Mouse (Mus musculus): ENCODE results near the gene Haus6. TPM values are rescaled to one million over a fixed set of nuclear protein-coding genes. Genes with fewer than 3 reads are reported as not detected.

Haus6 gene
- polyA plus RNA-seq, 1 experiment from 2014 or later: 30.7 TPM

- H3K9me3 ChIP-seq (ENCODE audit: control insufficient read depth, low read length): no peaks in the 10 kb centered on the region
- no peak overlapping the region for H3K4me2 ChIP-seq (ENCODE audit: low read depth, severe bottlenecking)
- no peak overlapping the region for H3K4me3 ChIP-seq (ENCODE audit: low read depth, low read length)
- no peak overlapping the region for H3K27ac ChIP-seq (replicated peaks; ENCODE audit: low read depth, low read length)
- H3K27me3 ChIP-seq (ENCODE audit: control insufficient read depth, insufficient read depth, low read length): no peaks in the 10 kb centered on the region
- DNase-seq (ENCODE audit: low spot score): no peak
- no peaks in the 10 kb centered on the region for H3K36me3 ChIP-seq (ENCODE audit: control insufficient read depth, insufficient read depth, low read length)
- 76% methylated on average over 4 of the region's 4 CpGs for WGBS
- ATAC-seq (ENCODE audit: insufficient number of reproducible peaks, low FRiP score, low TSS enrichment, low read depth): no peak
- H3K9ac ChIP-seq (ENCODE audit: low read length): no peak overlapping the region
- H3K4me1 ChIP-seq (ENCODE audit: control insufficient read depth, insufficient read depth, low read length): no peaks in the 10 kb centered on the region
Measured at GRCm38 (mm10) chr4:86559006-86559405, 52.8 kb downstream of the Haus6 start.

GRCm38 (mm10) chr4:86558228-86558627 is 53.6 kb downstream of the Haus6 start, which contains the start of gene Saxo1:
TSS of gene Saxo1 (minus strand) at chr4:86558328.
- DNase-seq (ENCODE audit: low spot score) (no peak), ATAC-seq (ENCODE audit: insufficient number of reproducible peaks, low FRiP score, low TSS enrichment, low read depth) (no peak)
- H3K4me3 ChIP-seq (ENCODE audit: low read depth, low read length): no peak within 1 kb of the TSS
- no peaks in the 10 kb centered on the region for H3K9me3 ChIP-seq (ENCODE audit: control insufficient read depth, low read length)
- no peaks in the 10 kb centered on the region for H3K27me3 ChIP-seq (ENCODE audit: control insufficient read depth, insufficient read depth, low read length)
- no peak within 1 kb of the TSS for H3K27ac ChIP-seq (replicated peaks; ENCODE audit: low read depth, low read length)
- H3K4me1 ChIP-seq (ENCODE audit: control insufficient read depth, insufficient read depth, low read length): no peaks in the 10 kb centered on the region
- WGBS: 94% methylated on average over 7 of the region's 7 CpGs
- H3K9ac ChIP-seq (ENCODE audit: low read length): no peak within 1 kb of the TSS
- H3K4me2 ChIP-seq (ENCODE audit: low read depth, severe bottlenecking): no peak within 1 kb of the TSS
- no peaks in the 10 kb centered on the region for H3K36me3 ChIP-seq (ENCODE audit: control insufficient read depth, insufficient read depth, low read length)

GRCm38 (mm10) chr4:86557371-86557770 is 54.5 kb downstream of the Haus6 start:
- no peaks in the 10 kb centered on the region for H3K4me1 ChIP-seq (ENCODE audit: control insufficient read depth, insufficient read depth, low read length)
- H3K9me3 ChIP-seq (ENCODE audit: control insufficient read depth, low read length): no peaks in the 10 kb centered on the region
- no peak for DNase-seq (ENCODE audit: low spot score)
- no peak overlapping the region for H3K4me2 ChIP-seq (ENCODE audit: low read depth, severe bottlenecking)
- H3K9ac ChIP-seq (ENCODE audit: low read length): no peak overlapping the region
- no peak overlapping the region for H3K4me3 ChIP-seq (ENCODE audit: low read depth, low read length)
- no peak overlapping the region for H3K27ac ChIP-seq (replicated peaks; ENCODE audit: low read depth, low read length)
- WGBS: 76% methylated on average over 7 of the region's 7 CpGs
- no peaks in the 10 kb centered on the region for H3K27me3 ChIP-seq (ENCODE audit: control insufficient read depth, insufficient read depth, low read length)
- no peak for ATAC-seq (ENCODE audit: insufficient number of reproducible peaks, low FRiP score, low TSS enrichment, low read depth)
- no peaks in the 10 kb centered on the region for H3K36me3 ChIP-seq (ENCODE audit: control insufficient read depth, insufficient read depth, low read length)

GRCm38 (mm10) chr4:86555035-86555707 is 56.7 kb downstream of the Haus6 start:
- Histone ChIP-seq H3K27ac (replicated peaks; ENCODE audit: low read depth, low read length) (no peak overlapping the region), H3K9ac (ENCODE audit: low read length) (no peak overlapping the region), H3K36me3 (ENCODE audit: control insufficient read depth, insufficient read depth, low read length) (no peaks in the 10 kb centered on the region), H3K27me3 (ENCODE audit: control insufficient read depth, insufficient read depth, low read length) (no peaks in the 10 kb centered on the region), H3K4me2 (ENCODE audit: low read depth, severe bottlenecking) (no peak overlapping the region), H3K4me3 (ENCODE audit: low read depth, low read length) (no peak overlapping the region), H3K4me1 (ENCODE audit: control insufficient read depth, insufficient read depth, low read length) (no peaks in the 10 kb centered on the region), H3K9me3 (ENCODE audit: control insufficient read depth, low read length) (no peaks in the 10 kb centered on the region)
- DNase-seq (ENCODE audit: low spot score) (no peak), ATAC-seq (ENCODE audit: insufficient number of reproducible peaks, low FRiP score, low TSS enrichment, low read depth) (no peak)
- WGBS: 29% methylated on average over 6 of the region's 6 CpGs

GRCm38 (mm10) chr4:86548332-86548731 is 63.5 kb downstream of the Haus6 start:
- no peak overlapping the region for H3K4me3 ChIP-seq (ENCODE audit: low read depth, low read length)
- H3K27me3 ChIP-seq (ENCODE audit: control insufficient read depth, insufficient read depth, low read length): no peaks in the 10 kb centered on the region
- no peak overlapping the region for H3K9ac ChIP-seq (ENCODE audit: low read length)
- H3K36me3 ChIP-seq (ENCODE audit: control insufficient read depth, insufficient read depth, low read length): no peaks in the 10 kb centered on the region
- no peak overlapping the region for H3K27ac ChIP-seq (replicated peaks; ENCODE audit: low read depth, low read length)
- H3K9me3 ChIP-seq (ENCODE audit: control insufficient read depth, low read length): no peaks in the 10 kb centered on the region
- no peak overlapping the region for H3K4me2 ChIP-seq (ENCODE audit: low read depth, severe bottlenecking)
- 83% methylated on average over 9 of the region's 9 CpGs for WGBS
- no peak for DNase-seq (ENCODE audit: low spot score)
- no peaks in the 10 kb centered on the region for H3K4me1 ChIP-seq (ENCODE audit: control insufficient read depth, insufficient read depth, low read length)
- no peak for ATAC-seq (ENCODE audit: insufficient number of reproducible peaks, low FRiP score, low TSS enrichment, low read depth)

DNA sequence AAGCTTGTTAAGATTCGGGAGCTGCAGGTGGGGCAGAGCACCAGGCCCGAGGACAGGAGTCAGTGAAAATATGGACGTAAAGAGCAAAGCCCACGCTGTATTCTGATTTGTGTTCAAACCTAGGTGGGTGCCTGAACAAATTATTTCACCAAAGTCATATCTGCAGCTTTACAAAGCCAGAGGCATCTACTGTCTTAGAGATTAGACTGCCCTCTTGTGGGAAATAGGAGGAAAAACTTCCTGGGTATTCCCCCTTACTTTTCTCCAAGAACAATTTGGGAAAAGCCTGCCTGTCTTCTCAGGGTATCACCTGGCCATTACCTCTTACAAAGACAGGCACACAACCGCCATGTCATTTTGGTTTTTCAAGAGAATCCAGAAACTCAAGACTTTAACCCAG is 66.2 kb downstream of the Haus6 start:
- Histone ChIP-seq H3K27me3 (ENCODE audit: control insufficient read depth, insufficient read depth, low read length) (no peaks in the 10 kb centered on the region), H3K9ac (ENCODE audit: low read length) (no peak overlapping the region), H3K27ac (replicated peaks; ENCODE audit: low read depth, low read length) (no peak overlapping the region), H3K4me2 (ENCODE audit: low read depth, severe bottlenecking) (no peak overlapping the region), H3K36me3 (ENCODE audit: control insufficient read depth, insufficient read depth, low read length) (no peaks in the 10 kb centered on the region), H3K4me3 (ENCODE audit: low read depth, low read length) (no peak overlapping the region), H3K4me1 (ENCODE audit: control insufficient read depth, insufficient read depth, low read length) (no peaks in the 10 kb centered on the region), H3K9me3 (ENCODE audit: control insufficient read depth, low read length) (no peaks in the 10 kb centered on the region)
- ATAC-seq (ENCODE audit: insufficient number of reproducible peaks, low FRiP score, low TSS enrichment, low read depth) (no peak), DNase-seq (ENCODE audit: low spot score) (no peak)
- 53% methylated on average over 5 of the region's 5 CpGs for WGBS

DNA sequence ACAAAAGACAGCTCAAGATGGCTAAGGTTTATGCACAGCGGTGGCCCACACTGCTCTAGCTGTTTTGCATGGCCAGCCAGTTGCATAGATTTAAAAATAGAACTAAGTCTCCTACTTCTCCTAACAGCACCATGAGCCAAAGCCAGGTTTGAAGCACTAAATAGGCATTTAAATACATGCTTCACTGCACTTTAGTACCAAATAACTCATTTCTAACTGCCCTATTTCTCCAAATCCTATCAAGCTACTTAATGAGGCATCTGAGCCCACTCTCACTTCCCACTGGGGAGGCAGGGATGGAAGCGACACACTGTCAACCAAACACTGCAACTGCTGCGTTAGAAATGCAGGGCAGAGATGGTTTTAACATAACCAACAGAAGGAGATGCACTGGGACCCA is 67.9 kb downstream of the Haus6 start:
- no peak for ATAC-seq (ENCODE audit: insufficient number of reproducible peaks, low FRiP score, low TSS enrichment, low read depth)
- DNase-seq (ENCODE audit: low spot score): no peak
- H3K4me3 ChIP-seq (ENCODE audit: low read depth, low read length): no peak overlapping the region
- H3K9me3 ChIP-seq (ENCODE audit: control insufficient read depth, low read length): no peaks in the 10 kb centered on the region
- 83% methylated on average over 3 of the region's 3 CpGs for WGBS
- no peak overlapping the region for H3K27ac ChIP-seq (replicated peaks; ENCODE audit: low read depth, low read length)
- no peak overlapping the region for H3K9ac ChIP-seq (ENCODE audit: low read length)
- no peaks in the 10 kb centered on the region for H3K4me1 ChIP-seq (ENCODE audit: control insufficient read depth, insufficient read depth, low read length)
- H3K4me2 ChIP-seq (ENCODE audit: low read depth, severe bottlenecking): no peak overlapping the region
- H3K27me3 ChIP-seq (ENCODE audit: control insufficient read depth, insufficient read depth, low read length): no peaks in the 10 kb centered on the region
- H3K36me3 ChIP-seq (ENCODE audit: control insufficient read depth, insufficient read depth, low read length): no peaks in the 10 kb centered on the region

DNA sequence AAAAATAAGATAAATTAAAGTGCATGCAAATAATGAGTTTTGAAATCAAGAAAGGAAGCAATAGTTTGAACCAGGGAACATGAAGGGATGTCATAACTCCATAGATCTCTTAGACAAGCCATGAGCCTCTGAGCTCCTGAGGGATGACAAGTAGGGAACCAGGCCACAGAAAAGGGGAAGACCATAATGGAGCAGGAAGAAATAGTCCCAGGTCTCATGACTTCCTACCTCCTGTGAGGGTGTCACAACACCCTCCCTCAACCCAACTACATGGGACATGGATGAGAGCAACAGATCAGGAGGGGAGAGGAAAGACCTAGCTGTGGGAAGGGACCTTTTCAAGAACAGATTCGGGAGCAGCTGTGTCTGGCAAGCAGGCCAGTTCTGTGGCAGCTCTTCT is 70.3 kb downstream of the Haus6 start:
- no peak overlapping the region for H3K9ac ChIP-seq (ENCODE audit: low read length)
- H3K4me3 ChIP-seq (ENCODE audit: low read depth, low read length): no peak overlapping the region
- no peaks in the 10 kb centered on the region for H3K4me1 ChIP-seq (ENCODE audit: control insufficient read depth, insufficient read depth, low read length)
- DNase-seq (ENCODE audit: low spot score) (no peak), ATAC-seq (ENCODE audit: insufficient number of reproducible peaks, low FRiP score, low TSS enrichment, low read depth) (no peak)
- no peaks in the 10 kb centered on the region for H3K36me3 ChIP-seq (ENCODE audit: control insufficient read depth, insufficient read depth, low read length)
- no peaks in the 10 kb centered on the region for H3K9me3 ChIP-seq (ENCODE audit: control insufficient read depth, low read length)
- no peak overlapping the region for H3K27ac ChIP-seq (replicated peaks; ENCODE audit: low read depth, low read length)
- 86% methylated on average over 1 of the region's 1 CpGs for WGBS
- no peak overlapping the region for H3K4me2 ChIP-seq (ENCODE audit: low read depth, severe bottlenecking)
- H3K27me3 ChIP-seq (ENCODE audit: control insufficient read depth, insufficient read depth, low read length): no peaks in the 10 kb centered on the region

DNA sequence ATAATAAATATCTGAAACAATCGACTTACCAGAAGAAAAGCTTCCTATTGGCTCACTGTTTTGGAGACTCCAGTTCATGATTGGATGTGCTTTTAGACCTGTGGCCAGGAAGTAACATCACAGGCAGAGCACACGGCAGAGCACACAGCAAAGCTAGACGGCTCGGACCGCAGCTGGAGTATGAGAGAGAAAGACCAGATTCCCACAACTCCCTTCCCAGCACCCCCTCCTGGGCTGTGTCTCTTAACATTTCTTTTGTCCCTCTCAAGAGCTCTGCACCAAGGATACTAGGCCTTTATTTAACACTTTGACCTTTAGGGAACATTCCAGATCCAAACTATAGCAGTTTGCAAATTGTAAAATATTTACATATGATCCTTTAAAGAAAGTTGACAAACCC is 72.9 kb downstream of the Haus6 start:
- H3K36me3 ChIP-seq (ENCODE audit: control insufficient read depth, insufficient read depth, low read length): no peaks in the 10 kb centered on the region
- 0 out of 2 replicates have a peak, but pooled peaks cover 3% of the 10 kb centered on the region for H3K4me1 ChIP-seq (ENCODE audit: control insufficient read depth, insufficient read depth, low read length)
- H3K27ac ChIP-seq (replicated peaks; ENCODE audit: low read depth, low read length): no peak overlapping the region
- DNase-seq (ENCODE audit: low spot score): no peak
- 93% methylated on average over 5 of the region's 5 CpGs for WGBS
- no peak for ATAC-seq (ENCODE audit: insufficient number of reproducible peaks, low FRiP score, low TSS enrichment, low read depth)
- H3K9me3 ChIP-seq (ENCODE audit: control insufficient read depth, low read length): no peaks in the 10 kb centered on the region
- no peaks in the 10 kb centered on the region for H3K27me3 ChIP-seq (ENCODE audit: control insufficient read depth, insufficient read depth, low read length)
- H3K4me3 ChIP-seq (ENCODE audit: low read depth, low read length): no peak overlapping the region
- H3K4me2 ChIP-seq (ENCODE audit: low read depth, severe bottlenecking): no peak overlapping the region
- H3K9ac ChIP-seq (ENCODE audit: low read length): no peak overlapping the region

Data from limb, embryonic 11.5 days (tissue).